Mouse (Mus musculus): ENCODE measurements around the gene Skp1a. TPM values are rescaled to one million over a fixed set of nuclear protein-coding genes. Genes with fewer than 3 reads are reported as not detected.
"Not testable (repeated sequence)": the region's sequence is repeated elsewhere in the genome, so short reads cannot be mapped to it uniquely, and the experiment has no call there.

Gene Skp1a
- 100 to 1,000 TPM; 464 to 465 TPM for total RNA-seq (2021)
- long read RNA-seq, transcript Skp1a-201 (6 exons, 1,440 nt): major isoform, 415 of 433 reads
- long read RNA-seq, partial matches to known transcripts: 7 of 433 reads
- long read RNA-seq, other reads (novel, unspliced or antisense): 9 of 433 reads

DNA sequence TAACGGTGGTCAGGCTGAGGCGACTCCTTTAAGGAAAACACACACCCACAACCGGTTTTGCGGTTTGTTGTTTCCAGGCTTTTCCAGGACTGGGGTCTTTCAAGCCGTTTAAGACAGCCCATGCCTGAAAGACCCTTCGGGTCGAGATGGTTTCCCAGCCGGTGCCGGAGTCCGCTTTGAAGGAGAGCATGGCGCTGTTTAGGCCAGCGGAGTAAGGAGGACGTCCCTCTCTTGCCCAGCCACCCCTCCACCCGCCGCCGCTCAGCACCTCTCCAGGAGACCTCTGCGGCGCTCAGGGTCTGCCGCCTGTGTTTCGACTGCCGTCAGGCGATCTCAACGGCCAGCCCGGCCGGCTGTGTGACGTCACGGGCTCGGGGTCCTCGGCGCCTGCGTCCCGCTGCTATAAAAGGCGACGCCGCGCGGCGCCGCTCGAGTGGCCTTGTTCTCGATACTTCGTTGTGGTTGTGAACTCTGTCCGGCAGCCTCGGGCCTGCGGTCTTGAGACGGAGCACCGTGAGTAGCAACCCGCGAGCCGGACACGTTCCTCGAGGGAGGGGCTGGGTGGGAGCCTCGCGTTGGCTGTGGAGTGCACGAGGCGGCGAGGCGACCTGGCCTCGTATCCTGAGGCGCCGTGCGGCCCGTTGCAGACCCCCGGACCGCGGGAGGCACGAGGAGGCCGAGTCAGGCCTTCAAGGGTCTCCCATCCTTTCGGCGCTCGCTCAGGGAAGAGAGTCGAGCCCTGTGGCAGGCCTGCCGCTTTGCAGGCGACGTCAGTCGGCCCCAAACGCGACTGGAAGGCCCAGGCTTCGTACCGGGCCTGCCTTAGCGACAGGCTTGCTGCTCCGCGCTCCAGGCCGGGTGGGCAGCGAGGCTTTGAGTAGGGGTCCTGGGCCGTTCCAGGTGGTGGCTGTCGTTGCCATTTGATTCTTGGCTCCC, at the start of gene Skp1a:
TSS of gene Skp1a (plus strand) at position 390 of the 936 bp plus-strand sequence.
- peak; percentile 95 to 97 for DNase-seq (ENCODE audit: low spot score in 2 of 2)

DNA sequence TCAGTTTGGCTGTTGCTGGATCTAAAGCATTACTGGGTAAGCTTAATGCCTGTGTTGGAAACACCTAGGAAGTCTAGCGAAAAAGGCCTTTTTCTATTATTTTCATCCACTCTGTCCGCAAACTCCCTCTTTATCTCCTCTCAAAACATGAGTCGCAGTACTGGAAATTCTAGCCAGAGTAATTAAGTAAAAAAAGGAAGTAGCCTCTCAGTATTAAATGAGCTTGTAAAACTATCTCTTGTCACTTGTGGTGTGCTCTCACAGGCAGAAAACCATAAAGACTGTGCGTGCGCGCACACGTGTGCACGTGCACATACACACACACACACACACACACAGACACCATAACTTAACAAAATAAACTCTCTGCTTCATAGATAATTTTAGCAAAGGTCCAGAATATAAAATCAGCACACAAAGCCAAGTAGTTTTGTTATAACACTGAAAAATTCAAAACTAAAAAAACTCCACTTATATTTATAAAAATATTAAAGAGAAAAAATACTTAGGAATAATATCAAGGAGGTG, 35.2 kb upstream of the Skp1a start:
- not testable (repeated sequence) for DNase-seq (ENCODE audit: low spot score in 2 of 2)

- no peak for DNase-seq (ENCODE audit: low spot score in 2 of 2)
Observed at GRCm38 (mm10) chr11:52213887-52214286, 17.9 kb upstream of the Skp1a start, which contains the start of gene Olfr1371. Olfr1371 (minus strand) TSS chr11:52213987.

- peak; percentile 87 to 88 for DNase-seq (ENCODE audit: low spot score in 2 of 2)
Observed at GRCm38 (mm10) chr11:52220282-52220681, 11.5 kb upstream of the Skp1a start.

DNA sequence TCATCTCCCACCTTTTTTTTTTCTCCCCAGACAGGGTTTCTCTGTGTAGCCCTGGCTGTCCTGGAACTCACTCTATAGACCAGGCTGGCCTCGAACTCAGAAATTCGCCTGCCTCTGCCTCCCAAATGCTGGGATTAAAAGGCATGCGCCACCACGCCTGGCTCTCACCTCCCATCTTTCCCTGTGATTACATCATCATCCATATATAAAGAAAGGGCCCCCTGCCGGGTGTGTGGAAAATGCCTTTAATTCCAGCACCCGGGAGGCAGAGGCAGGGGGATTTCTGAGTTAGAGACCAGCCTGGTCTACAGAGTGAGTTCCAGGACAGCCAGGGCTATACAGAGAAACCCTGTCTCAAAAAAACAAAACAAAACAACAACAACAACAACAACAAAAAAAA, 9.9 kb upstream of the Skp1a start:
- DNase-seq (ENCODE audit: low spot score in 2 of 2): peak in 1 of 2 experiments; percentile 4

- no peak for DNase-seq (ENCODE audit: low spot score in 2 of 2)
Observed at GRCm38 (mm10) chr11:52222891-52223290, 8.9 kb upstream of the Skp1a start.

GRCm38 (mm10) chr11:52223968-52224682, 7.7 kb upstream of the Skp1a start:
- DNase-seq (ENCODE audit: low spot score in 2 of 2): no peak

GRCm38 (mm10) chr11:52225986-52226599, 5.7 kb upstream of the Skp1a start:
- peak in 1 of 2 experiments; percentile 5 for DNase-seq (ENCODE audit: low spot score in 2 of 2)

DNA sequence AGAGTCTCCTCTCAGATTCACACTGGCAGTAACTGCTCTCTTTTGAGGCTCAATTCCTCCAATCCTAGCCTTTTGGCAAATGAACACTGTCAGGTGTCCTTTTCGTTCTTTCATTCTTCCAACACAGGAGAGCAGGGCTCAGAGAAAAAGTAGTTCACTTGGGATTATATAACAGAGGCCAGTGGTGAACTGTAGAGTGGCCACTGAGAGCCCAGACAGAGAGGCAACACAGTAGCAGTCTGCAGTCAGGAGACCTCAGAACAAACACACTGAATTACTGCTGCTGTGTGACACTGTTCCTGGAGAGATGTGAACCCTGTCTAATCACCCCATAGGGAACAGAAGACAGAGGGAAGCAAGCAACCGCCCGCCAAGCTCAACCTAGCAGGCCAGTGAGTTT, 4.7 kb upstream of the Skp1a start:
- no peak for DNase-seq (ENCODE audit: low spot score in 2 of 2)

DNA sequence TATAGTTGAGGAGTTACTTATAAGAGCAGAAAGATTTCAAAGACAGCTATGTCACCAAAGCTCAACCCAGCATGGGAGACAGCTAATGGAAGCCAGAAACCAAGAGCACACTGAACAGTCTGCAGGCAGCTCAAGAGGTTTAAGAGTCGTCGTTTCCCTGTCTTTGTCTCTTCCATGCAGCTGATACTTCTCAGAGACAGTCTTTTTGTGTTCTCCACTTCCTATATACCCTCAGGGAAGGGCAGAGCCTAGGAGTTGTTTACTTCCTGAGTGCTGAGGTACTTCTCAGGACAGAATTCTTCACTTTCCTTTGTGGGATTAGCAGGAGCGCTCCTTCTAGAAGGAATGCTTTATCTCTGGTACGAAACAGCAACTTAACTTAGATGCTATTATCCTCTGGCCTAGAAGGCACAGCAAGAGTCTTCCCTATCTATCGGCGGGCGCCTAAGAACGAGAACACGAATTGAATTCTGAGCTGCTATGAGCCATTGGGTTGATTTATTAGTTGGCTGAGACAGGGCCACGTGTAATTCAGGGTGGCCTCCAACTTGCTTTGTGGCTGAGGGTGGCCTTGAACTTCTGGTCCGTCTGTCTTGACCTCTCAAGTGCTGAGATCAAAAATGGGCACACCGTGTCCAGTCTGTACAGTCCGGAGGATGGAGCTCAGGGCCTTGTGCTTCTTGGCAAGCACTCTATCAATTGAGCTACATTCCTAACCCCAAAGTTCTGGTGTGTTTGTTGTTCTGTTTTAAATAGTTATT, 4.1 kb upstream of the Skp1a start:
- peak in 1 of 2 experiments; percentile 2 for DNase-seq (ENCODE audit: low spot score in 2 of 2)

- DNase-seq (ENCODE audit: low spot score in 2 of 2): no peak
Observed at GRCm38 (mm10) chr11:52228722-52229448, 2.9 kb upstream of the Skp1a start.

DNA sequence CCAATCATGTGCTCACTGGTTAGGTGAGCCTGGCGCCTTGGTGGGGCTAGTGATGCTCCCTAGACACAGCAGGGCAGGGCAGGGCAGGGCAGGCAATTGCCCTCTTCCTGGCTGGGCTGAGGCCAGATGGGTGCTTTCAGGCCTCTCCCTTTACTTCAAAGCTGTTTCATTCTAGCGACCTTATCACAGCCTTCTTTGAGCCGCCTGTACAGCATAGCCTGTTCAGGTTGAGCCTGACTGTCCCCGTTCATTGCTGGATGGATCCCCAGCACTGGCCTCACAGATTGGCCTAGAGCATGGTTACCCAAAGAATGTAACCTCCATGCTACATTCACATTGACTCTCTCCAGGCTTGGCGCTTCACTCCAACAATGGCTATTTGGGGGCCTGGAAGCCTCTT, 1.1 kb upstream of the Skp1a start:
- no peak for DNase-seq (ENCODE audit: low spot score in 2 of 2)

DNA sequence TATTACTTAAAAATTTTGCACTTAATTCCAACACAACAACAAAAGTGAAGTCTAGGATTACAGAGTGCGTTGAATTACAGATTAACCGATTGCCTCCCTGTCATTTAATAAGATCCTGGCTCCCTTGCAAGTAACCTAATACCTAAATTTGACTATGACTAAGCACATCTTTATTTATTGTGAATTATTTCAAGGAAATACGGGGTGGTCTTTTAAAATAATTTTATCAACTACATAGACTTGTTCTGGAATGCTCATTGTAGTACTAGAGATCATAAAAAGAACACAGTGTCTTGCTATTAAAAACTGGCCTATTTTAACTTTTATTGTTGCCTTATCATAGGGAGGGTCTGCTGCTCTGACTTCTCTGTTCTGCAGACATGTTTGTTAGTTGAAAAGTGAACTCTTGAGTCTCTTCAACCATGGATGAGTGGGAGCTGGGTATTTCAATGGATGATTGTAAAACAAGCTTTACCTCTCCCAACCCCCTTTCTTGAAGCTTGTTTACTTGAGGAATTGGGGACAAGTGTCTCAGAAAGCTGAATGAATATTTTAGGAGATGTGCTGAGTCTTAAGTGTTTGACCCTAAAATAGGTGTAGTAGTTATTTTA, 1.4 kb downstream of the Skp1a start:
- DNase-seq (ENCODE audit: low spot score in 2 of 2): no peak

- no peak for DNase-seq (ENCODE audit: low spot score in 2 of 2)
Observed at GRCm38 (mm10) chr11:52233906-52234305, 2.1 kb downstream of the Skp1a start.

- no peak for DNase-seq (ENCODE audit: low spot score in 2 of 2)
Observed at GRCm38 (mm10) chr11:52234509-52234908, 2.7 kb downstream of the Skp1a start.

- DNase-seq (ENCODE audit: low spot score in 2 of 2): no peak
Observed at GRCm38 (mm10) chr11:52240898-52241542, 9.2 kb downstream of the Skp1a start.

DNA sequence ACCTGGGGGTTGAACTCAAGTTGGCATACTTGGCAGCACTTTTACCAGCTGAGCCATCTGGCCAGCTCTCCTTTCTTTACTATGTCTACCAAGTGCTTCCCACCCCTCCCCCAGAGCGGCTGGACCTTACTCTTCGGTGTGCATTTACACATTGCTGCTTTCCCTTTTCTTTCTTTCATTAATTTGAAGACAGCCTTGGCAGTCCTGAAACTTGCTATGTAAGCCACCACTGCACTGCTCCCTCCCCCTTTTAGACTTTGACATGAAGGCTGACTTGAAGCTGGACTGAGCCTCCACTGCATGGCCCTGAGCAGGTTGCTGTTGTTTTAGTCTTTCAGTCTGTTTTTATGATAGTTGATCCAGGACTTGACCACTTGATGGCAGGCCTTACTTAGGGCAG, 17.7 kb downstream of the Skp1a start:
- no peak for DNase-seq (ENCODE audit: low spot score in 2 of 2)

DNA sequence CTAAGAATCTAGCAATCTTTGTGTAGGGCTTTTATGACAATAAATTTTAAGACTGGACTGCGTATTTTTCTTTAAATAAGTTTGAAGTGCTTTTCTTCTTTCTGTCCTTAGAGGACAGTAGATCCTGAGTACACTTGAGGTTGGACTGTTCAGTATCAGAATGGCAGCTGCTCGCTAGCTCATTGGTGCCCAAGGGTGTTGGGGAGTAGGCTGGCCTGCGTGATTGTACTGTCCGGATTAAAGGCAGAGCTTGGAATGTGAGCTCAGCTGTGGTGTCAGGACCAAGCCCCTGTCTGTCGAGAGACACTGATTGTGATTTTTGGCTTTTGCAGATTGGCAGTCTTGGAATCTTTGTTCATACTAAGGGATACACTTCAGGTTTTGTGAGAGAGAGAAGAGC, 20.0 kb downstream of the Skp1a start:
- no peak for DNase-seq (ENCODE audit: low spot score in 2 of 2)

GRCm38 (mm10) chr11:52252692-52253091, 20.9 kb downstream of the Skp1a start:
- DNase-seq (ENCODE audit: low spot score in 2 of 2): peak in 1 of 2 experiments; percentile 9

Data from layer of hippocampus, postnatal 10 days (tissue).